Mouse (Mus musculus) embryonic stem cell, embryonic (primary cell): ENCODE data around the gene Tnfrsf21.

ENCODE experiments used
- CTCF ChIA-PET, 4 experiments: fragments of 300-600 bp in 2 of 4; fragments of 350-600 bp in 2 of 4; sonication (Branson Sonifier 250); formaldehyde crosslinking; loops; one replicate each; lab custom pipeline; 2022; ENCODE audit warnings: inconsistent platforms in 2 of 4; lab: Charles Lee
- POLR2A ChIA-PET, 4 experiments: fragments of 300-600 bp in 2 of 4; fragments of 350-600 bp in 2 of 4; sonication (Branson Sonifier 250); formaldehyde crosslinking; loops; one replicate each; lab custom pipeline; 2022; ENCODE audit warnings: antibody characterized with exemption in 4 of 4, inconsistent platforms in 1 of 4; lab: Charles Lee

The Tnfrsf21 gene

DNA sequence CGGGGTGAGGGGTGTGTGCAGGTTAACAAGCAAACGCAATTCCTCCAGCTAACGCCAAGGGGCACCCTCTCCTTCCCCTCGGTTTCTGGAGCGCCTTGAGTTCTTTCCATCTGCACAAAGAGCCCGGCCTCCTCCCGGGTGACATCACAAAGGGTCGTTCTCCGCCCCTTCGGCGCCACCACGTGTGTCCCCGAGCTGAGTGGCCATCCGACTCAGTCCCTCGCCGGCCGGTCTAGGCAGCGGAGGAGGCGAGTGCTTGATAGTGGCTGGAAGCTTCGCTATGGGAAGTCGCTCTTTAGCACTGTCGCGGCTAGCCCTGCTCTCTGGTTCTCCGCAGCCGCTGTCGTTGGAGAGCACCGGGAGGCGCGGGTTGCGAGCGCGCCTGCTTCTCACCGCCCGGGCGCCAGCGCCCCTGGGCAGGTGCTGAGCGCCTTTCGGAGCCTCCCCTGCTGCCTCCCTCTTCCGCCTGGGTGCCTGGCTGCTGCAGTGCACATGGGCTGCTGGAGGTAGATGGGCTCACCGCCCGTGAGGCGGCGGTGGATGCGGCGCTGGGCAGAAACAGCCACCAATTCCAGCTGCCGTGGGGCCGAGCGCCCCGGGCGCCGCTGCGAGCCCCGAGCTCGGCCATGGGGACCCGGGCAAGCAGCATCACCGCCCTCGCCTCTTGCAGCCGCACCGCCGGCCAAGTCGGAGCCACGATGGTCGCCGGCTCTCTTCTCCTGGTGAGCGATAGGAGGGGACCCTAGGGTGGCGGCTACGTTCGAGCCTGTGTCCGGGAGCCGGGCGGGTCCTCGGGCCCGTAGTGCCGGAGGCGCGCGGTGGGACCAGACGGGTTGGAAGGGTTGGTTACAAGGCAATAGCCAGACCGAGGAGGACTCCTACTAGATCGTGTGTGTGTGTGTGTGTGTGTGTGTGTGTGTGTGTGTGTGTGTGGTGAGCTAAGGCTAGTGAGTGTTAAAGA, at the start of gene Tnfrsf21:
Gene Tnfrsf21, plus strand, starts transcription at position 185 of the 961 bp plus-strand sequence.
- ChIA-PET CTCF (interaction anchor here (0.5 to 2.7 kb wide), 51 partner anchors 9 to 919 kb away, joined by 3 to 26 read pairs (median 4); partner anchors contain the start of gene Adgrf2 (in 1 of the 4)), POLR2A (interaction anchor here (0.6 to 3.3 kb wide), 48 partner anchors 9 to 444 kb away, joined by 3 to 39 read pairs (median 3); no protein-coding TSS in a partner anchor)

DNA sequence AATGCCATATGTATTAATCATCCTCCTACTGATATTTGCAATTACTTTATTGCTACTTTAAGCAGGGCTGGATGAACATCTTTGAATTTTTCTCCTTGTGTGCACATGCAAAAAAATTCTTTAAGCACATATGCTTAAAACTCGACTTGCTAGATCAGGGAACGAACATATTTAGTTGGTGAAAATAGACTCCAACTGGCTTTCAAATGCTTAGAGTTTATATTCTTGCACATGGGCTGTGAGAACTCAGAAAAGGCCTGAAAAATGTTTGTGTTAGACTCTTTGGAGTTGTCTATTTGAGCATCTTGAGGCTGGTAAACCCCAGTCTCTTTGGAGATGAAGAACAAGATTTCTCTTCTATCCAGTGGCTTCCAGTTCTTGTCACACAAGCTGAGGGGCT, 48.2 kb upstream of the Tnfrsf21 start:
- ChIA-PET CTCF (no interaction called here), POLR2A (no interaction called here)

DNA sequence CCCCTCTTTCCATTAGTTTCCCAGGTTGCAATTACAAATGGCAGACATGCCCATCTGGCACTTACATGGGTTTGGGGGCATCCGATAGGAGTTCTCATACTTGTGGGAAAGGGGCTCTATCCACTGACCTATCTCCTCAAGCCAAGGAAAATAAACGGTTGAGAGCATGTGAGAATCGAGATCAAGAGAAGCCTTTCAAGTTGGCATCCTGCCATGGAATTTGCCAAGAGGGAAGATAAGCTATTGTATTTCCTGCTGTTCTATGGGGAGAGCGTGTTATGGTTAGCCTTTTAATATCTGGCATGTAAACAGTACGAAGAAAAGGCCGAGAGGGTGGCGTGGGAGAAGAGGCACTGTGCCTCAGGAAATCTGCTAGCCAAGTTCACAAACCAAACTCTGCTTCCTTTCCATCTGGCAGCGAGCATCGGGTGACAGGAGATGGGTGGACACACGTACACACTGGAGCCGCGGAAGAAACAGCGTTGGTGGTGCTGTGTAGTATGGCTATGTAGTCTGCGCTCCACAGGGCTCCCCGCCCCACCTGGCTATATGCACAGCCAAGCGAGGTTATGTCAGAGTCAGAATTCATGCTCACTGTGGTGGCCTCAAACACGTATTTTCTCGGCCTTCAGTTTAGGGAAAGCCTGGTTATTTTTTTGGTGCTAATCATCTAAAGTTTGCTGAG, 40.9 kb upstream of the Tnfrsf21 start:
- ChIA-PET POLR2A (interaction anchor here in 2 of 4 experiments (0.7 kb wide), 2 partner anchors 85 to 184 kb away, joined by 3 to 7 read pairs; no protein-coding TSS in a partner anchor), CTCF (interaction anchor here in 1 of 4 experiments (0.5 kb wide), 1 partner anchor 752 kb away, joined by 3 read pairs; no protein-coding TSS in a partner anchor)

DNA sequence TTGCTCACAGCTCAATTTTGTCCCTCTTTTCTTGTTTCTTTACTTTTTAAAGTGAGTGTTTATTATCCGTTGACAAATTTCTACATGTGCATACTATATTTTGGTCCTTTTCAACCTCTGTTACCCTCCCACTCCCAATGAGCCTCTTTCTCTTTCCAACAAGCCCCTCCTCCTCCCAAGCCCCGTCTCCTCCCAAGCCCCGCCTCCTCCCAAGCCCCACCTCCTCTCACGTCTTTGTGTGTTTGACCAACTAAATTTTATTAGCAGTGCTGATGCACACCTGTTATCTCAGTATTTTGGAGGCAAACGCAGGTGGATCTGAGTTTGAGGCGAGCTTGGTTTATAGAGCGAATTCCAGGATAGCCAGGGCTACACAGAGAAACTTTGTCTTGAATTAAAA, 38.6 kb upstream of the Tnfrsf21 start:
- ChIA-PET POLR2A (no interaction called here), CTCF (no interaction called here)

DNA sequence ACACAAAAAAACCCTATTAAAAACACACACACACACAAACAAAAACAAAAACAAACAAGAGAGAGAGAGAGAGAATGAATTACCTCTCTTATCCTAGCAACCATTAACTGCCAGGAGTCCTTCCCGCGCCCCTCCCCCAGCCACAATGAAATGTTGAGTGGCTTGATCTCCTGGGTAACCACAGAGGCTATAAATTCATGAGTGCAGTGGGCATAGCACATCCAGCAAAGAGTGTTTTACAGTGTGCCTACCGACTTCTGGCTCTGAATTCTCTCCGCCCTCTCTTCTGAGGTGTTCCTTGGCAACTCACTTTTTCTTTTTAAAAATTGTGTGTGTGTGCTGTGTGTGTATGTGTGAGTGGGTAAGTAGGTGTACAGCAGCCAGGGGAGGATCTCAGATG, 38.0 kb upstream of the Tnfrsf21 start:
- CTCF ChIA-PET = no interaction called here
- POLR2A ChIA-PET = no interaction called here

DNA sequence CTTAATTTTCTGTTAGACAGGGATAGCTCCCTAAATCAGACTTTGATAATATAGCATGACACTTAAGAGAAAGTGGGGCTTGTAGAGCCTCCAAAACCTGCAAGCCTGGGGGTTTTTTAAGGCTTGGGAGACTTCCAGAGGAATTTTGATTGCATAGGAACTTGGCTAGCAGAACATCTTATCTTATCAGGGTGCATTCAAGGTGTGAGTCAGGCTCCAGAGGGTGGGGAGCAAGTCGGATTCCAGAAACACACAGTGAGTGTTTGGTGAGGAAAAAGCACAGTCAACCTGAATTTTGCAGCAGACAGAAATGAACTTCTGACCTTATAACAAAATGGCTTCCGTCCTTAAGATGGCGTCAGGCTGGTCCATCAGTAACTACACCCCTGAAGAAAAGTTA, 34.5 kb upstream of the Tnfrsf21 start:
- ChIA-PET CTCF (no interaction called here), POLR2A (interaction anchor here in 1 of 4 experiments (0.7 to 1.2 kb wide), 2 partner anchors 9 to 34 kb away, joined by 3 read pairs; partner anchors contain the start of gene Tnfrsf21)

DNA sequence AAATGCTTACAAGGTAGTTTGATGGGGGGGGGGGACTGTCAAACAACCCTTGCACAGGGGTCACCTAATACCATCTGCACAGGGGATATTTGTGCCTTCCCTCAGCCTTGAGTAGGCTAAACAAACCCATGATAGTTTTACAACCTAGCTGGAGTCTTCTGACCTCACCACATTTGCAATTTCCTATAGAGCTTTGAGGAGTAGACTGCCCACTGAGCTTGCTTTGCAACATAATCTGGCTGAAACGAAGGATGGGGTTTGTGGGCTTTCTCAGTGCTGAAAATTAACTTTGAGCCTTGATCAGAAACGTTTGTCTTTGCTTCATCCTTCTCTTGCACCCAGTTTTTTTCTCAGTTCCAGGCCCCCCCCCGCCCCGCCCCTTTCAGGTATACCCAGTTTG, 33.8 kb upstream of the Tnfrsf21 start:
- CTCF ChIA-PET = interaction anchor here in 1 of 4 experiments (0.7 kb wide), 2 partner anchors 255 to 966 kb away, joined by 5 to 11 read pairs; no protein-coding TSS in a partner anchor
- POLR2A ChIA-PET = interaction anchor here in 2 of 4 experiments (0.6 to 1.2 kb wide), 7 partner anchors 8 to 1142 kb away, joined by 3 to 7 read pairs (median 3); partner anchors contain the start of gene Tnfrsf21 (in 1 of the 2)

DNA sequence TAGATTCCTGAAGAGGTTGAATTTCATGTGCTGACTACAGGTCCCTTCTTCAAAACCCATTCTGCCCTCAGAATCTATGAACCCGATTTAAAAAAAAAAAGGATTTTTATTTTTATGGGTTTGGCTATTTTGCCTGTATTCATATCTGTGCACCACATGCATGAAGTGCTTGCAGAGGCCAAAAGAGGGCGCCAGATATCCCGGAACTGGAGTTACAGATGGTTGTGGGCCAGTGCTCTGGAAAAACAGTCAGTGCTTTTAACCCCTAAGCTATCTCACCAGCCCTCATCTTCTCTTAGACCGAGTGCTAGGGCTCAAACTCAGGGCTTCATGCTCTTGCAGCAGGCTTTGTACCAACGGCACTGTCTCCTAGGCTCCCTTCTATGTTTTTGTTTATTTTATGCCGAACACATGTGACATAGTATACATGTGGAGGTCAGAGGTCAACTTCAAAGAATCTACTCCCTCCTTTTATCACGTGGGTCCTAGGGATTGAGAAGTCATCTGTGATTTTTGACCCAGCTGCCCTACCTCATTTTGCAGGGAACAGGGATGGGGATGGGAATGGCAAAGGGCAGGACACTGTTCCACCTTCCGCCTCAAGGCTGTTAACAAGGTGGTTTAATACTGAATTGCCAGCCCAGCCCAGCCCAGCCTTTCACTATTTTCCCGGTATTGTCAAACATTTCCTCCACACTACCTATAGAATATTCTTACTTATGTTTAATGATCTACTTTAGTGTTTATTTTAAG, 30.3 kb upstream of the Tnfrsf21 start:
- ChIA-PET POLR2A (interaction anchor here in 1 of 4 experiments (0.9 to 1.5 kb wide), 2 partner anchors 30 to 32 kb away, joined by 3 to 4 read pairs; partner anchors contain the start of gene Tnfrsf21), CTCF (interaction anchor here (0.5 to 3.1 kb wide), 42 partner anchors 9 to 1384 kb away, joined by 3 to 14 read pairs (median 4); partner anchors contain the start of genes Tnfrsf21 (in 4 of the 4) and Adgrf1 (in 1 of the 4))

DNA sequence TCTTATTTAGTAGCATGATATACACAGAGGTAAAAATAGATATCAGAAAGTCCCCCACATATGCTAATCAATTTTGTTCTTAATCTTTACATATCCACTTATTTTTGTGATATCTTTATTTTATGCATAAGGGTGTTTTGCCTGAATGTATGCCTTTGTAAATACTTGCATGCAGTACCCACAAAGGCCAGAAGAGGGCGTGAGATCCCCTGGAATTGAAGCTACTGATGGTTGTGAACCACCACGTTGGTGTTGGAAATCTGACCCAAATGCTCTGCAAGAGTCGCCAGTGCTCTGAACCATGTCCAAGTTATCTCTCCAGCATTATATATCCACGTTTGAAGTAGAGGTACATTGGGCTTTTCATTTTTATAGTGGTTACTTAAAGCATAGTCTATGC, 28.7 kb upstream of the Tnfrsf21 start:
- ChIA-PET CTCF (interaction anchor here (0.5 to 3.1 kb wide), 28 partner anchors 9 to 788 kb away, joined by 3 to 14 read pairs (median 3); partner anchors contain the start of gene Tnfrsf21 (in 3 of the 4)), POLR2A (interaction anchor here in 1 of 4 experiments (1.6 kb wide), 1 partner anchor 48 kb away, joined by 3 read pairs; no protein-coding TSS in a partner anchor)

DNA sequence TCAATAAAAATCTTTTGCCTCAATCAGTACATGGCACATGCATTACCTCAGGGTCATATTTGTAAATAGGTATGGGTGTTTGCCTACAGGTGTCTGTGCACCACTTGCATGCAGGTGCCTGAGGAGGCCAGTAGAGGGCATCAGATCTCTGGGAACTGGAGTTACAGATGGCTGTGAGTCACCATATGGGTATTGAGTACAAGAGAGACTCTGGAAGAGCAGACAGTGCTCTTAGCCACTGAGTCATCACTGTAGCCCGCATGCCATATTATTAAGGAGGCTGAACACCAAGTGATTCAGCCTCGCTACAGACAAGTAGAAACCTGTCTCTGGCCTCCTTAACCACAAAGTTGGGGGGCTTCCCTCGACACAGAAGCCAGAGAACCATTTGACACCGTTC, 26.4 kb upstream of the Tnfrsf21 start:
- POLR2A ChIA-PET = interaction anchor here in 1 of 4 experiments (1.2 kb wide), 1 partner anchor 13 kb away, joined by 4 read pairs; no protein-coding TSS in a partner anchor
- CTCF ChIA-PET = interaction anchor here in 2 of 4 experiments (0.6 to 1.6 kb wide), 2 partner anchors 277 kb away, joined by 3 to 6 read pairs; no protein-coding TSS in a partner anchor

DNA sequence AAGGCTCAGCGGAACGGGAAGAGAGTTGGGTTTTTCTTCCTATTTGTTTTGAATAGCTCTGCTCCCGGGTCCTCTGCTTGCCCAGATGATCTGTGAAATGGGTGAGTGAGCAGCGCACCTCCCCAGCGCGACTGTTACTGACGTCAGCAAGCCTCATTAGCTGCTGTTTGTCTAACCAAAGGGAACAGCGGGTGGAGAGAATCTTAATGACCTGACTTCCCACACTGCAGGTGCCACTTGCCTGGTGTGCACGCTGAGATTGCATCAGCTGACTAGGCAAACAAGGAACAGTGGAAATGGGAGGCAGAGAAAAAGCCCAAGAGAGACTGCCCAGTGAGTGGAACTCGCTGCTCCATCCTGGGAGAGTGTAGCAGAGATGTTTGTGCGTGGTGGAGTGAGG, 25.2 kb upstream of the Tnfrsf21 start:
- POLR2A ChIA-PET = interaction anchor here in 1 of 4 experiments (0.8 to 1.6 kb wide), 3 partner anchors 9 to 44 kb away, joined by 3 to 5 read pairs (median 4); no protein-coding TSS in a partner anchor
- CTCF ChIA-PET = interaction anchor here in 1 of 4 experiments (1.1 kb wide), 1 partner anchor 19 kb away, joined by 6 read pairs; no protein-coding TSS in a partner anchor

DNA sequence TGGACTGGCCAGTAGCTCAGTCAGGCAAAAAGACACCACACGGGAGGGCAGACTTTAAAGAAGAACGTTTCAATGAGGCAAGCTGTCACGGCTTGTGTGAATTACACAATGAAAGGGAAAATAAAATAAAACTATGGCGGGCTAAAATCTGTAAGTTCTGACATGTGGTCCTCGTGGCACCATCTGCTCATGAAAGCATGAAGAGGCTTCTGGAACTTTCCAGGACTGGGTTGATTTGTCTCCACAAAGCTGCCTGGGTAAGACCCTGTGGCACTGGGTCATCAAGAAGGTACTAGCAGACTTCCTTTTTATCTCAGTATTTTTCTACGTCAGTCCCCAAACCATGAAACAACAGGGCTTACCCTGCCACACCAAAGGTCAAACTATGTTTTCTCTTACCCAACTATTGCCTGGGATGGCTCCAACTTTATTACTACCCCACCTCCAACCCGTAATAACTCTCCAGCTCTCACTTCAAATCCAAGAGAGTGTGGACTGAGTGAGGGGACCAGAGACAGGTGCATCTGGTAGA, 16.8 kb upstream of the Tnfrsf21 start:
- POLR2A ChIA-PET = interaction anchor here in 1 of 4 experiments (1.2 kb wide), 1 partner anchor 11 kb away, joined by 3 read pairs; no protein-coding TSS in a partner anchor
- CTCF ChIA-PET = interaction anchor here in 2 of 4 experiments (0.6 kb wide), 2 partner anchors 270 to 520 kb away, joined by 3 to 4 read pairs; no protein-coding TSS in a partner anchor

DNA sequence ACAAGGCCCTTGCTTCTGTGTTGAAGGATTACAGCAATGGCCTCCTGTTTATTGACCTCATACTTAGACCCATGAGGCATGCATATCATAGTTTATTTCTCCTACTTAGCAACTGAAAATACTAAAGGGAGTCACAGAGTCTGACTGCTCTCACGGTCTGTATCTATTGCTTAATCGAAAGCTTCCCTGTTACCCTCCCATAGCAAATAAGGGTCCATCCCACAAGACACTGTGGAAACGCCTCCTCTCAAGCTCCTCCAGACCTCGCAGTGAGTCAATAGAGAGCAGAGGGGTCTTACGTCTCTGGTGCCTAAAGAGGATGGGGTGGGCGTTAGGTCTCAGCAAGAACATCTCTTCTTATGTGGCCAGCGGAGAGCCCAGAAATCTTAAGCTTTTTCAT, 15.8 kb upstream of the Tnfrsf21 start:
- POLR2A ChIA-PET = no interaction called here
- CTCF ChIA-PET = interaction anchor here in 3 of 4 experiments (0.8 to 1.6 kb wide), 5 partner anchors 13 to 460 kb away, joined by 3 to 4 read pairs (median 3); no protein-coding TSS in a partner anchor

DNA sequence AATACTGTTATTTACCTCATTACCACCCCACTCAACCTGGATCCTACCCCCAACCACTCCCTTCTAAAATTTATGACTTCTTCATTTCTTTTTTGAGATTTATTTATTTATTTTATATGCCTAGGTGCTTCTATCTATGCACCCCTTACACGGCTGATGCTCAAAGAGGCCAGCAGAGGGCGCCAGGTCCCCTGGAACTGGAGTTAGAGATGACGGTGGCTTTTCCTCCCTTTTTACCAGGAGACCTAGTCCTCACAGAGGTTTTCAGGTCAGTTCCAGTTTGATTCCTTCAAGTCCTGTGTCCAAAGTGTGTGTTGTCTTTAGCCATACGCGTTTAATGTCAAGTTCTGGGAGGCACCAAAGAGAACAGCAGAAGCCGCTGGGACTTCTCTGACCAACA, 3.6 kb upstream of the Tnfrsf21 start:
- ChIA-PET POLR2A (no interaction called here), CTCF (interaction anchor here in 3 of 4 experiments (0.6 to 2.0 kb wide), 8 partner anchors 217 to 448 kb away, joined by 3 to 7 read pairs (median 6); no protein-coding TSS in a partner anchor)

DNA sequence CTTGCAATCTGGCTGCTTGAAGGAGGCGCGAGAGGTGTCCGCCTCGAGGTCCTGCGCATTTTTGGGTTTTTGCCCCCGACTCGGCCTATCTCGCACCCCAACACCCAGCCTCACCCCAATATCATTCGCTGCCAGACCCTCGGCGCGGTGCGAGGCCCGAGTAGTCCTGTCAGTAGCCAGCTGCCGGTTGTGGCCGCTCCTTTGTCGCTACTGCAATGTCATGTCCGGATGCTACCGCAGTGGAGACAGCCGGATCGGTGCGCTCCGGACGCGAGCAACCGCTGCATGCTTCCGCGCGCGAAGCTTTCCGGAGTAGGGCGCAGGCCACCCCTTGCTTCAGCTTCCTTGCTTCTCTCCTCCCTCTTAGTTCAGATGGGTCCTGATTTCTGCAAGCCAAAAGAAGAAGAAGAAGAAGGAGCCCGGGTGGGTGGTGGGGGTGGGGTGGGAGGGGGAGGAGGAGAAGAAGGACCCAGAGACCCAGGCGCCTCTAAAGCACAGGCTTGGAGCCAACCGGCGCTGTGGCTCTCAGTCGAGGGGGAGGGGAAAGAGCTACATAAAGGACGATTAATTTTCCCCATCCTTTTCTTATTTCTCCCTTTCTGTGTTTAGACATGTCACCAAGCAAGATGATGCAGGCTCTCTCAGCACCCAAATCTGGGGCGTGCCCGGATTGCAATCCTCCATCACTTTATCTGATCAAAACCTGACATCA, 1.1 kb downstream of the Tnfrsf21 start:
- POLR2A ChIA-PET = interaction anchor here (0.6 to 3.3 kb wide), 23 partner anchors 8 to 242 kb away, joined by 3 to 39 read pairs (median 4); no protein-coding TSS in a partner anchor
- CTCF ChIA-PET = interaction anchor here in 3 of 4 experiments (0.6 to 2.7 kb wide), 13 partner anchors 17 to 463 kb away, joined by 3 to 24 read pairs (median 4); no protein-coding TSS in a partner anchor

DNA sequence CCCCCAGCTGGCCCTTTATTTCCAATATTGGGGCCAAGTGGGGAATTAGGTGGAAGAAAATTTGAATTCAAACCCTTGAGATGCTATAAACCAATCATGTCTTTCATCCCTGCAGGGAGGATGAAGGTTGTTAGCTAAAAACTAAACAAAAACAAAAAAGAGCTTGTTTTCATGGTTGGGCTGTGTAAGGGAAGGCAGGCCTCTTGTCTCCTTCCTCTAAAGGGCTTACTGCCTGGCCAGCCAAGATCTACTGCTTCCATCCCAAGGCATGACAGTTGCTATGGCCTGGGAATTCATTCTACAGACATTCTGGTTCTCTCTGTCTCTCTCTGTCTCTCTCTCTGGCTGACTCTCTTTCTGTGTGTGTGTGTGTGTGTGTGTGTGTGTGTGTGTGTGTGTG, 1.7 kb downstream of the Tnfrsf21 start:
- CTCF ChIA-PET = interaction anchor here in 2 of 4 experiments (0.7 to 2.7 kb wide), 3 partner anchors 17 to 249 kb away, joined by 3 to 19 read pairs (median 4); no protein-coding TSS in a partner anchor
- POLR2A ChIA-PET = interaction anchor here (0.6 to 3.3 kb wide), 18 partner anchors 9 to 181 kb away, joined by 3 to 39 read pairs (median 4); no protein-coding TSS in a partner anchor
